Mouse (Mus musculus) forebrain, postnatal 0 days (tissue): ENCODE measurements at regions not wholly inside any gene's neighbourhood (a gene's known extent, or its start where the extent isn't known, plus 50 kb on each side); places are given as distances from the start of the nearest gene placed in this dataset.
"Not testable (repeated sequence)": the region's sequence is repeated elsewhere in the genome, so short reads cannot be mapped to it uniquely, and the experiment has no call there.

Experiments used
- ATAC-seq: fragments of 200-750 bp; cut with Nextera tagmentation; 2 replicates; pipeline ENCODE4 v1.8.0; 2017; ENCODE audit warnings: mild to moderate bottlenecking, moderate library complexity
- DNase-seq: peaks from one replicate; pipeline ENCODE4 v3.0.0-alpha.2; 2015
- H3K27ac ChIP-seq: fragments of 300-500 bp; sonication (generic); 2 replicates; pipeline ENCODE4 v1.5.1; 2014; ENCODE audit warnings: low read depth, mild to moderate bottlenecking, antibody characterized with exemption, low read length, moderate library complexity, mixed read lengths
- H3K27me3 ChIP-seq: fragments of 300-500 bp; sonication (generic); 2 replicates; pipeline ENCODE4 v1.6.1; 2014; ENCODE audit warnings: mild to moderate bottlenecking, low read length, mixed read lengths; ENCODE audit not compliant: insufficient read depth
- H3K36me3 ChIP-seq: fragments of 300-500 bp; sonication (generic); 2 replicates; pipeline ENCODE4 v1.6.1; 2014; ENCODE audit warnings: mild to moderate bottlenecking, moderate library complexity; ENCODE audit not compliant: insufficient read depth
- H3K4me1 ChIP-seq: fragments of 300-500 bp; sonication (generic); 2 replicates; pipeline ENCODE4 v1.6.1; 2014; ENCODE audit warnings: antibody characterized with exemption; ENCODE audit not compliant: insufficient read depth
- H3K4me2 ChIP-seq: fragments of 300-500 bp; sonication (generic); 2 replicates; pipeline ENCODE4 v1.6.1; 2014; ENCODE audit warnings: low read depth, mild to moderate bottlenecking, moderate library complexity
- H3K4me3 ChIP-seq: fragments of 300-500 bp; sonication (generic); 2 replicates; pipeline ENCODE4 v1.5.1; 2014; ENCODE audit warnings: low read depth, low read length, mixed read lengths
- H3K9ac ChIP-seq: fragments of 300-500 bp; sonication (generic); 2 replicates; pipeline ENCODE4 v1.6.1; 2014; ENCODE audit warnings: mild to moderate bottlenecking
- H3K9me3 ChIP-seq: fragments of 300-500 bp; sonication (generic); 2 replicates; pipeline ENCODE4 v1.6.1; 2016; ENCODE audit warnings: low read length
- CTCF ChIP-seq: sonication (generic); IDR thresholded peaks from 2 replicates; pipeline ENCODE4 v1.5.1; 2016; ENCODE audit warnings: antibody characterized with exemption, control low read depth, low read depth
- WGBS: fragments of 180-500 bp; shearing (Covaris S2); extraction: QIAGEN DNeasy Blood & Tissue Kit; methylation state at CpG from one replicate; pipeline ENCODE4 v1.1.7; 2014; 5-methylcytosine and 5-hydroxymethylcytosine counted together

DNA sequence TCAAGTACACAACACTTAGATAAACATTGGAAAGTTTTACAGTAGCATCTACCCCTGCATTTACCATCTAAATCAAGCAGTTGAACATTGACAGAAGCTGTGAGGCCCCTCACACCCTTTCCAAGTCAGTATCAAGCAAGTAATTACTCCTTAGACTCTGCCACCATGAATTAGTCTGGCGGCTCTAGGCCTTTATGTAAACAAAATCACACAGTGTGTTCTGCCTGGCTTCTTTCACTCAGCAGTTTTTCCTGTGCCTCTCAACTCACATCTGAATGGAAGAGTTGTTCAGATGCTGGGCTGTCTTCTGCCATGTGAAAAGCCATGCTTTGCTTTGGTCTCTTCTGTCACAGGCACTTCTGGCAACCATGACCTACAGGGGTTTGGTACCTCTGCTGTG is 64.9 kb upstream of the Fzd7 start:
- Histone ChIP-seq H3K4me3 (no peak overlapping the region), H3K4me2 (no peak overlapping the region), H3K27me3 (no peaks in the 10 kb centered on the region; the same call in 1 of the 2 replicates), H3K27ac (no peak overlapping the region), H3K9ac (no peak overlapping the region), H3K36me3 (no peaks in the 10 kb centered on the region), H3K4me1 (no peaks in the 10 kb centered on the region; the same call in 1 of the 2 replicates), H3K9me3 (no peaks in the 10 kb centered on the region)
- no peak for ATAC-seq
- no peak for TF ChIP-seq CTCF
- 50% methylated on average over 1 of the region's 1 CpGs for WGBS
- no peak for DNase-seq

DNA sequence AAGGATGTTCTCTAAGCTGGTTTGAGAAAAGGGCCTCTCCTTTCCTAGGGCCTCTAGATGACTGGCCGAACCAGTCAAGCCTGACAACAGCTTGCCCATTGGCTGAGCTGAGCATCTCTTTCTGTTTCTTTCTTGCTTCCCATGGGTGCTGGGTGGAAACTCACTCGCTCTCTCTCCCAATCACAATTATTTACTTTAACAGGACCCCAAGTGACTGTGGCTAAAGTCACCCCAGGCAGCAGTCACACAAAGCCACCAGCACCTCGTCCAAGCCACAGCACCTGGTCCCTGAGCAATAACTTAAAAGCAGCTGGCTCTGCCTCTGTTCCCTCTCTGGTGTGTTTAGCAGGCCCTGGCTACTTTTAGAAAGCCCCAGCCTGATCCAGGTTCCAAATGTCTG is 64.3 kb upstream of the Fzd7 start:
- no peak for DNase-seq
- no peak overlapping the region for H3K27ac ChIP-seq
- no peak for ATAC-seq
- no peaks in the 10 kb centered on the region; the same call in 1 of the 2 replicates for H3K4me1 ChIP-seq
- H3K9ac ChIP-seq, result no peak overlapping the region
- no peak overlapping the region for H3K4me2 ChIP-seq
- H3K36me3 ChIP-seq, result no peaks in the 10 kb centered on the region
- H3K9me3 ChIP-seq, result no peaks in the 10 kb centered on the region
- no peak for TF ChIP-seq CTCF
- H3K27me3 ChIP-seq, result no peaks in the 10 kb centered on the region; the same call in 1 of the 2 replicates
- WGBS, result 81% methylated on average over 3 of the region's 3 CpGs
- H3K4me3 ChIP-seq, result no peak overlapping the region

DNA sequence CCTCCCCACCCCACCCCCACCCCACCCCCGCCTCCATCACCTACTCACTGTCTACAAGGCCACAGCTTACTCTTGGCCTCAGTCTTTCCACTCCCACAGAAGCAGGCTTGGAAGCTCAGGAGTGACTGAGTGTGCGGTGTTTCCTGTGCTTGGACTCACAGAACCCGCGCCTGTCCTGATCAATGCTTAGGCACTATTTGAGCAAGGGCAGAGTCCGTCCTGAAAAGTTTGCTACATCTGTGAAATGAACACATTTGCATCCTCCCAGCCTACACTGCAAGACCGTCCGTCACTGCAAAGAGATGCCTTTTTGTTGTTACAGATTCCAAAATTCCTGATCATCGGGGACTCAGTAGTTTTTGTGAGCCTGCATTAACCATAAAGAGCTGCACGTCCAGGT is 63.5 kb upstream of the Fzd7 start:
- Histone ChIP-seq H3K9ac (no peak overlapping the region), H3K4me3 (no peak overlapping the region), H3K4me2 (no peak overlapping the region), H3K9me3 (no peaks in the 10 kb centered on the region), H3K27me3 (no peaks in the 10 kb centered on the region; the same call in 1 of the 2 replicates), H3K4me1 (no peaks in the 10 kb centered on the region; the same call in 1 of the 2 replicates), H3K27ac (no peak overlapping the region), H3K36me3 (no peaks in the 10 kb centered on the region)
- ATAC-seq (no peak), DNase-seq (no peak)
- no peak for TF ChIP-seq CTCF
- 92% methylated on average over 9 of the region's 9 CpGs for WGBS

DNA sequence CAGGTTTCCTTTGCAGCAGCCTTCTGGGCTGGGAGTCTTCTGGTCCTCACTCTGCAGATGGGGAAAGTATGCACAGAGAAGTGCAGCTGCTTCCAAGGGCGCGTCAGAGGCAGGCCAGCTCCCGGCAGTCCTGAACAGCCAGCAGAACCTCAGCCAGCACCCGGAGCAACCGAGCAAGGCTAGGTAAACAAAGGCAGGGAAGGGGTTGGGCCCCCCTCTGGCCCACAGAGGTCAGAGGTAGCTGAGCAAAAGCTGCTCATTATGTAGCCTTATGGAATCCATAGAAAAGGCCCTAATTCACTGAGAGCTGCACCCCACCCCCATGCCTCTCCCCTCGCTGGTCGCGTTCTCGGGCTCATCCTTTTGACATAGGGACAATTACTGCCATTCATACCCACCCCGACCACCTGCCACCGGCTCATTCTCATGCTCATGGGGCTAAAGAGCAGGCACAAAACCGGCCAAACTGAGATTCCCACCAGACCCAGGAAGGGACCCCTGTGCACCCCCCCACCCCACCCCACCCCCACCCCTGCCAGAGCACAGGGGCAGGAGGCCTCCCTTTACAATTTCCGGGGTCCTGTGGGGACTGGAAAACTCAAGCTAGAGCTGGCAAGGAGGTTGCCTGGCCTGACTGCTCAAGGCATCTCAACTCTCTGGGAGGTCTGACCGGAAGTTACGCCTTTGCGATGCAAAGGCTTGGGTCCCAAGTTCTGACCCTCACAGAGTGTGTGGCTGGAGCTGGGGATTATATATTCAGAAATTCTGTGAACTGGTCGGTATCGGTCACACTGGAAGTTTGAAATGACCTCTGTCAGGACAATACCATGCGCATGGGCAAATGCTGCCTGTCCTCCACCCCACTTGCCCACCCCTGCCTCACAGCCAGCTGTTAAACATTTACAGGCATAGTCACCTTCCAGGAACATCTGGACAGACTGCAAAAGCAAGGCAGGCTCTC is 59.0 kb upstream of the Fzd7 start:
- Histone ChIP-seq H3K27ac (no peak overlapping the region), H3K4me2 (no peak overlapping the region), H3K36me3 (no peaks in the 10 kb centered on the region), H3K9ac (no peak overlapping the region), H3K27me3 (no peaks in the 10 kb centered on the region; the same call in 1 of the 2 replicates), H3K4me1 (no peaks in the 10 kb centered on the region), H3K9me3 (no peaks in the 10 kb centered on the region), H3K4me3 (no peak overlapping the region)
- DNase-seq (peak; percentile 22), ATAC-seq (peak; percentile 79)
- no peak for TF ChIP-seq CTCF
- WGBS, result 25% methylated on average over 19 of the region's 19 CpGs

DNA sequence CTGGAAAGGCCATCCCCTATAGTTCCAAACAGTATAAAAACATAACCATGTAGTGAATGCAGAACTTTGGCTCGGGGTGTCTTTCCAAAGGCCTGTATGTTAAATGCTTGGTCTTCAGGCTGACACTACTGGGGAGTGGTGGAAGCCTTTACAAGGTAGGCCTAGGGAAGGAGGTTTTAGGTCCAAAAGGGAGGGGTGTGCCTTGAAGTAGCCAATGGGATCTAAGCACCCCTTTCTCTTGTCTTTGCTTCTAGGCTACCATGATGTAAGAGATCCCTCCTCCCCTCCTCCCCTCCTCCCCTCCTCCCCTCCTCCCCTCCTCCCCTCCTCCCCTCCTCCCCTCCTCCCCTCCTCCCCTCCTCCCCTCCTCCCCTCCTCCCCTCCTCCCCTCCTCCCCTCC is 56.5 kb upstream of the Fzd7 start:
- not testable (repeated sequence) for H3K27me3 ChIP-seq, H3K9me3 ChIP-seq, H3K4me3 ChIP-seq, ATAC-seq, H3K4me1 ChIP-seq, H3K9ac ChIP-seq, H3K27ac ChIP-seq, DNase-seq, H3K4me2 ChIP-seq, H3K36me3 ChIP-seq
- 97% methylated on average over 1 of the region's 1 CpGs for WGBS

DNA sequence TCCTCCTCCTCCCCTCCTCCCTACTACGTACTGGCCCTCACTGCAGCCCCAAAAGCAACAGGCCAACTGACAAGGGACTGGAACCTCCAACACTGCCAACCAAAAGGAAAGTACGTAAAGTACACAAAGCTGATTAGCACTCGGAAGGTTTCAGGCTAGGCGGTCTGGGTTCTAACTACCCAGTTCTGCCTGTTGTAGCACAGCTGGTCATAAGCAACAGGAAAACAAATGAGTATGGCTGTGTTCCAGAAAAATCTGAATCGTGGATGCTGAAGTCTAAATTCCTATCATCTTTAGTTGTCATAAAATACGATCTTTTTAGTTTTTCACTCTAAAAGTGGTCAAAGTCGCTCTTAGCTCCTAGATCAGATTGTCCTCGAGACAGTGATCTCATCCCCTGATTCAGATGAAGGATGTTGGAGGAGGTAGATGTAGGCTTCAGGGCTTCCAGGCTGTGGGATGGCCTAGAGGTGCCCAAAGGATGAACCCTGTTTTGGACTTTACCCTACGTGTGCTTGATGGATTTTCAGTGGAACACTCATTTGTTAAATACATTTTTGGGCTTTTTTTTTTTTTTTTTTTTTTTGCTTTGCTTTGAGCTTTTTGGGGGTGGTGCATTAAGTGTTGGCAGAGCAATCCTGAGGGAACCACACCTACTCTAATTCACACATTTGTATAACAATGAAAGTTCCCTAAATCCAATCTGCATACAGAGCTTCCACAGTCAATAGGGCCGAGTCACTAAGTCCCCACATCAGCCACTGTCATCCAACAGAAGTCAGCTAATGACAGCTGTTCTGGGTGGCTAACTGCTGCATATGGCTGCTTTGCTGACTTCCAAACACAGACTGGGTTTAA is 55.6 kb upstream of the Fzd7 start:
- no peaks in the 10 kb centered on the region for H3K9me3 ChIP-seq
- WGBS, result 64% methylated on average over 9 of the region's 10 CpGs
- no peak overlapping the region for H3K4me2 ChIP-seq
- no peak overlapping the region for H3K27ac ChIP-seq
- H3K4me1 ChIP-seq, result no peaks in the 10 kb centered on the region
- ATAC-seq (no peak), DNase-seq (no peak)
- no peaks in the 10 kb centered on the region for H3K36me3 ChIP-seq
- no peak overlapping the region for H3K4me3 ChIP-seq
- H3K27me3 ChIP-seq, result no peaks in the 10 kb centered on the region; the same call in 1 of the 2 replicates
- no peak for TF ChIP-seq CTCF
- H3K9ac ChIP-seq, result no peak overlapping the region

DNA sequence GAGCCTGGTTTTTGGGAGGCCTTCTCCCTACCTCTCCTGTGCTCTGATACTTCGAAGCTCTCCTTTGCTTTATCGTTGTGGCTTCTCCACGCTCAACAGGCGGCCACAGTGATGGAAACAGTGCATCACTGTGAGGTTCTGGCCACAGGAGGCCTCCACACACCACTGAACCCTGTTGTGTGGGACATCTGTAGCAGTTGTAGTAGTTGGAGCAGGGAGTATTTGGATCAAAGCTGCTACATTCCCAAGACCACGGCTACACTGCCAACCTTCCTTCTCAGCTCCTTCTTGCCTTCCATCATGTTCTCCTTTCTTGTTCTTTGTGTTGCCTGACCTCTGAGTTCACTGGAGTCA is 55.0 kb upstream of the Fzd7 start:
- Histone ChIP-seq H3K4me1 (no peaks in the 10 kb centered on the region), H3K27ac (no peak overlapping the region), H3K9ac (no peak overlapping the region), H3K9me3 (no peaks in the 10 kb centered on the region), H3K27me3 (no peaks in the 10 kb centered on the region), H3K4me2 (no peak overlapping the region), H3K36me3 (no peaks in the 10 kb centered on the region), H3K4me3 (no peak overlapping the region)
- no peak for TF ChIP-seq CTCF
- no peak for ATAC-seq
- DNase-seq, result no peak
- 67% methylated on average over 5 of the region's 5 CpGs for WGBS
